Mouse (Mus musculus) olfactory bulb, adult 2 months (tissue): ENCODE measurements around the gene Cyp2d22. TPM values are rescaled to one million over a fixed set of nuclear protein-coding genes. Genes with fewer than 3 reads are reported as not detected.
A peak's percentile ranks its signal among the peaks of the same experiment; 100 is the strongest.
"Not testable (repeated sequence)": the region's sequence is repeated elsewhere in the genome, so short reads cannot be mapped to it uniquely, and the experiment has no call there.

Source experiments
- H3K27ac ChIP-seq: fragments of 200-500 bp; 2 replicates; pipeline ENCODE4 v1.5.1; 2012; ENCODE audit warnings: low read depth, low read length; ENCODE audit not compliant: insufficient read depth
- H3K4me1 ChIP-seq: fragments of 200-500 bp; 2 replicates; pipeline ENCODE4 v1.6.1; 2012; ENCODE audit warnings: low read length; ENCODE audit not compliant: control insufficient read depth, insufficient read depth
- H3K4me3 ChIP-seq: fragments of 200-500 bp; 2 replicates; pipeline ENCODE4 v1.5.1; 2012; ENCODE audit warnings: mild to moderate bottlenecking, low read depth, low read length, moderate library complexity; ENCODE audit not compliant: insufficient read depth
- CTCF ChIP-seq: fragments of 200-500 bp; IDR thresholded peaks from 2 replicates; pipeline ENCODE4 v1.5.1; 2012; ENCODE audit warnings: low read depth, mild to moderate bottlenecking, low read length, moderate library complexity; ENCODE audit not compliant: insufficient read depth
- POLR2A ChIP-seq: fragments of 200-500 bp; IDR thresholded peaks from 2 replicates; pipeline ENCODE4 v1.6.1; 2012; ENCODE audit warnings: mild to moderate bottlenecking, low read depth, low read length, moderate library complexity; ENCODE audit not compliant: insufficient read depth
- WGBS: fragments of 180-500 bp; shearing (Covaris S2); methylation state at CpG from one replicate; pipeline ENCODE4 v1.1.7; 2018; 5-methylcytosine and 5-hydroxymethylcytosine counted together
- polyA plus RNA-seq: library from polyadenylated mRNA; stranded (reverse); fragments of >200 nt; gene quantifications from 2 replicates; pipeline ENCODE4 v1.2.4, GENCODE M21; 2012; ENCODE audit warnings: low replicate concordance; ENCODE audit not compliant: missing spikeins, insufficient read depth, insufficient read length

The Cyp2d22 gene
- polyA plus RNA-seq, 1 experiment = not detected

DNA sequence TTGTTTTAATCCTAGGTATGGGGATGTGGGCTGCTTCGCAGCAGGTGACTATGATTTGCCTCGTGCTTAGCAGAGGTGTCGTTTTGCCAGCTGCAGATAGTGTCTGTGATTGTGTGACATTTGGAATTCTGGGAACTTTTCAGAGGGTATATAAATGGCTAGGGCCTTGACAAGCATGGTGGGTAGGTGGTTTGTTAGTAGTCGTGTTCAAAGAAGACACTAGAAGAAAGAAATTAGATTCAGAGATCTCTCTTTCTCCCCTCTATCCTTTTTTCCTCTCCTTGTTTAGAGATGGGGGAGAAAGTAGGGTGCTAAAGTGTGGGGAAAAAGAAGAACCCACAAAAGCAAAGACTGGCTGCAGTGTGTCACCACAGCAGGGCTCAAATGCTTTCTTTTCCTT, 11.9 kb downstream of the Cyp2d22 start:
- WGBS = 82% methylated on average over 4 of the region's 4 CpGs
- H3K4me1 ChIP-seq = no peaks in the 10 kb centered on the region
- H3K27ac ChIP-seq = no peak overlapping the region
- H3K4me3 ChIP-seq = no peak overlapping the region
- TF ChIP-seq CTCF (no peak), POLR2A (no peak)

DNA sequence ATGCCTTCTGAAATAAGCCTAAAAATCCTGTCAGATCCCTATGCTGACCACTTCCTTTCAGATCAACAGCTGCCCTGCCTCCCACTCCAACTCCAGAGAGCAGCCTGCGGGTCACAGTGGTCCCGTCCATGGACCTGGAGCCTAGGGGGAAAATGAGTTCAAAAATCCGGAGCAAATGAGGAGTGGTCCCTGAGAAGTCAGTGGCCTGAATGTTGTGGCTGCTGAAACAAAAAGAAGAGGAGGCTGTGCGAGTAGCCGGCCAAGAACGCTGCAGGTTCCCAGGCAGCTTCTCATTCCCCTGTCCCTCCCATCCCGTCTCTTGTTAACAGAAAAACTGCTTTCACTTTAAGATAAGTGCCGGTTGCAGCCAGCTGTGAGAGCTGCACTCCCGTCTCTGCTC, 15.5 kb downstream of the Cyp2d22 start:
- WGBS = 23% methylated on average over 7 of the region's 9 CpGs
- not testable (repeated sequence) for H3K27ac ChIP-seq, H3K4me3 ChIP-seq, H3K4me1 ChIP-seq

DNA sequence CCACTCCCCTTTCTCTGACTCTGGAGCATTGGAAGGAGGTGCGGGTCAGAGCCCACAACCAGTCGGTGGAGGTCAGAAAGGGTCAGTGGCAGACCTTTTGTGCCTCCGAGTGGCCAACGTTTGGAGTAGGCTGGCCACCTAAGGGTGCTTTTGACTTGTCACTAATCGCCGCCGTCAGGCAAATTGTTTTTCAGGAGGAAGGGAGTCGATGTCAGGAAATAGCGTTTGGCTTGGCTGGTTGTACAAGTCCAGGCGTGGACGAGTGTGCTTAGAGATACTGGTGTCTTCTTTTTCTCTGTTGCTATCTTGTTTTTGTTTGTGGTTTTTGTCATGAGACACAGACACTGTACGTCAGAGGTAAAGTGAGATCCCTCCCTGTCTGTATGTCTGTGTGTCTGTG, 16.3 kb downstream of the Cyp2d22 start:
- WGBS = 82% methylated on average over 9 of the region's 12 CpGs

DNA sequence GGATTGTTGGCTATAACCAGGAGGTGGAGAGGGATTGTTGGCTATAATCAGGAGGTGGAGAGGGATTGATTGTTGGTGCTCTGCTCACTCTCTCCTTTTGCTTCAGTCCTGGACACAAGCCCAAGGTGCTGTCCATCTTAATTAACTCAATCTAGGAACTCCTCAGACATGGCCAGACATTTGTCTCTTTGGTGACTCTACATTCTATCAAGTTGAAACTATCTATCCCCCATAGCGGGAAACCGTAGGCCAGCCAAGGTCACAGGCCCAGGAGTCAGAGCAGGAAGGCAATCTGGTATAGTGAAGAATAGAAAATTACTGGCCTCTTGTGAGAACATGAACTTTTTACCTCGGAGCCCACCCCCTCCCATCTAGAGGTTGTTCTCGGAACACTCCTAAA, 17.8 kb downstream of the Cyp2d22 start:
- WGBS = 94% methylated on average over 4 of the region's 4 CpGs
- TF ChIP-seq CTCF = no peak
- TF ChIP-seq POLR2A = no peak
- Histone ChIP-seq H3K4me1 (no peaks in the 10 kb centered on the region), H3K27ac (no peak overlapping the region), H3K4me3 (no peak overlapping the region)

More for the DNA sequence above, 16.3 kb downstream of the Cyp2d22 start:
- H3K4me1 ChIP-seq, H3K27ac ChIP-seq, H3K4me3 ChIP-seq: not testable (repeated sequence)

DNA sequence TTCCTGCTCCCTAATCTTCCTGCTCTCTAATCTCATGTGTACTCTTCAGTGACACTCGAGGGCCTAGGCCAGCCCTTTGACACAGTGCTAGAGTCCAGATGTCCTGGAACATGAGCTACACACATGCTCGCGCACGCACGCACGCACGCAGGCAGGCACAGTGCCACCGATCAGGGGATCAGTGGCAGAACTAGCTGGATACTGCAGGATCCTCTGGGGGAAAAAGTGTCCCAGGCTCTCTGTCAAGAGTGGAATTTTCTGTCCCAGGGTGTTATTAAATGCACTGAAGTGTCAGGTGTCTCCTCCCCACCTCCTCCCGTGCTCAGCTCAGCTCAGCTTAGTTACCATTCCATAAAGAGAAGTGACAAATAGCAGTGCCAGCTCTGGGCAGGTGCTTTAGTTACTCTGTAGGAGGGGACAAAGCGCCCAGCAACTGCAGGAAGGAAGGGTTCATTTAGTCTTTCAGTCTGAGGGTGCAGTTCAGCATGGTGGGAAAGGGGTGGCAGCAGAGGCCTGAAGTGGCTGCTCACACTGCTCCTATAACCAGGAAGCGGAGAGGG, 18.5 kb downstream of the Cyp2d22 start:
- H3K4me3 ChIP-seq = no peak overlapping the region
- H3K4me1 ChIP-seq = no peaks in the 10 kb centered on the region
- WGBS = 61% methylated on average over 11 of the region's 11 CpGs
- H3K27ac ChIP-seq = no peak overlapping the region
- TF ChIP-seq CTCF = no peak
- TF ChIP-seq POLR2A = no peak

DNA sequence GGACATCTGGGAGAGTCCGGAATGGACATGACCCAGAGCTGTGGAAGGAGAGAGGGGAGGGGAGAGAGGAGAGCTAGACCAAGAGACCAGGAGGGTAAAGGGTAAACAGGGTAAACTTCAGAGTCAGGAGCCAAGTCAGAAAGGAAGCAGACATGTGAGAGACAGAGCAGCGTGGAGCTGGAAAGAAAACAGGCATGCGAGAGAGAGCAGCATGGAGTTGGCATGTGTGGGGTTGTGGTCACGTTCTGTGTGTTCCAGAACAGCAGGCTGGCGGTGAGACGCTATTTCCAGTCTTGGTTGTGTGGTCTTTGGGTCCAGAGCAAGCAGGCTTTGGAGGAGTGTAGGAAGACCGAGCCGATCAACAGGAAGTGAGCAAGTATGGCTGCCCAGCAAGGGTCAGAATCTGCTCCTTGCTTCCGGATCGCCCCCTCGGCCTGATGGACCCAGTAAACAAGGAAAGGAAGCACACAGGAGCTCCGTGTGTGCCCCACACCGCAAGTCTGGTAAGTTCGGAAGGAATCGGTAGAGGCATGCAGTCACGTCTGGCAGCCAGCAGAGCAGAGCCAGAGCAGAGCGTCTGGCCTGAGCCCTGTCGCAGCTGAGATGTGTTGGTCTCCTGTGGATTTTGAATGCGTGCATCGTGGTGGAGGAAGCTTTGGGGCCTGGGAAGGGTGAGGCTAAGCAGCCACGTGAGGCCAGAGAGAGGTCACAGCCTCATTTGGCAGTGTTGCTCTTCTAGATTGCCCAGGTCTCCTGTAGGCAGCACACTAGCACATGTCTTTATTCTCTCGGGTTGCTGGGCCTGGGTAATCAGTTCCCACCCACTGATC, 21.4 kb downstream of the Cyp2d22 start:
- Histone ChIP-seq H3K4me3 (no peak overlapping the region), H3K27ac (no peak overlapping the region), H3K4me1 (peaks cover 6% of the 10 kb centered on the region)
- WGBS = 73% methylated on average over 22 of the region's 22 CpGs
- TF ChIP-seq CTCF (no peak), POLR2A (no peak)

DNA sequence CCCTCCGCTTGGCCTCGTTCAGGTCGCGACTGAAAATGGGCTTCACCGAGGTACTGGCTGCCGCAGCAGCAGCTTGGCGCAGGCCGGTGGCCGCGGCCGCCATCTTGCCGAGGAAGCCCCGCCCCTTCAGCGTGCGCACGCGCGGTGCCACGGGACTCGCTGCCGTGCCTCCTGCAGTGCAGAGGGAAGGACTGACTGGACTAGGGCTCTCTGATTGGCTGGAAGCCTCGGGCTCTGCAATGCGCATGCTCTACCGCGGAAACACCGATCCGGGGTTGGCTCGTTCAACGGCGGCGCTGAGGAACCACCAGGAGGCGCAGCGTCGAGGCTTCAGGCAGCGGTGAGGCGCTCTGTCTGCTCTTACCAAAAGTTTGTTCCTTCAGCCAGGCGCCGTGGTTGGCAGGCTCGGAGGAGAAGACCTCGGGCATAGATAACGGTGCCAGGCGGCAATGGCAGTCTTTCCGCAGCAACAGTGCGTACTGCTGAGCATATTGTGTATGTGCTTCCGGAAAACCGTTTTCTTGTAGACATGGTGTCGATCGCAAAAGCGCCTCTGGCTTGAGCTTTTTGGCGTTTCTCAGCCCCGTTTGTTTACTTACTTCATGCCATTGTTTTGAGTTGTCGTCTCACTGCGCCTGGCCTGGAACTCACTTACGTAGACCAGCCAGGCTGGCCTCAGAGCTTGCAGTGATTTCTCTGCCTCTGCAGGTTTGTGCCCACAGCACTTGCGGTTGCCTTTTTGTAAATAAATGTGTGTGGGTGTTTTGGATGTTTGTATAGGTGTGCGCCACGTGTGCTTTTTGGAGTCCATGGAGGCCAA, 25.7 kb downstream of the Cyp2d22 start, which contains the start of gene Ndufa6:
Ndufa6 (minus strand) TSS at position 197 of the 820 bp plus-strand sequence.
- Histone ChIP-seq H3K4me3 (peak within 1 kb of the TSS; percentile 94), H3K27ac (peak within 1 kb of the TSS; percentile 92), H3K4me1 (peaks cover 12% of the 10 kb centered on the region)
- 2% methylated on average over 57 of the region's 57 CpGs for WGBS
- TF ChIP-seq CTCF (peak; percentile 86), POLR2A (peak; percentile 97)

DNA sequence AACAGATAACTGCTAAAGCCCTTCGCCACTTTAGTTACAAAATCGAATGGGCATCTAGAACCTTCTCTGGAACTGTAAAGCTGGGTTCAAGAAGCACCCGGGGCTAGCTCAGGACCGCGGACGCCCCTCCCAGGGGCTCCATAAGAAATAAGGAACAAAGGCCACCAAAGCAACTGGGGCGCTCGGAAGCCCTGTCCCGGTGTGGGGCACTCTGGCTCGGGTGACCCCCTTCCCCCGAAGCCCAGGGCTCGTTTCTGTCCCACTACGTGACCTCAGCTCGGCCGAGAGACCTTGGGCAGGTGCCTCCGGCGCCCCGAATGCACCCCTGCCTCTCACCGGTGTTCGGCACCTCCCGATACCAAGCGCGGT, 26.3 kb downstream of the Cyp2d22 start:
- Histone ChIP-seq H3K27ac (peak overlapping the region; percentile 92), H3K4me1 (peaks cover 13% of the 10 kb centered on the region), H3K4me3 (peak overlapping the region; percentile 94)
- under 1% methylated on average over 23 of the region's 23 CpGs for WGBS
- TF ChIP-seq CTCF = no peak
- no peak for TF ChIP-seq POLR2A
